Comparison of ENCODE assay signal across 8 mouse cellular contexts in genomic region chr1:86470519-86471181, GRCm38 (mm10). TPM values are rescaled to one million over a fixed set of nuclear protein-coding genes. Genes with fewer than 3 reads are reported as not detected.
A peak's percentile ranks its signal among the peaks of the same experiment; 100 is the strongest.
DNase-seq lines count a peak whose midpoint lies in the region; ATAC-seq and TF ChIP-seq lines count a peak whose summit lies in the region.

No protein-coding gene starts in this region.

- no peaks in the 10 kb centered on the region for H3K36me3 ChIP-seq in forebrain, embryonic 13.5 days (ENCODE audit: poor library complexity, severe bottlenecking)
- H3K36me3 ChIP-seq in forebrain, embryonic 14.5 days (ENCODE audit: control insufficient read depth, insufficient read depth, low read length): no peaks in the 10 kb centered on the region
- H3K36me3 ChIP-seq in embryonic facial prominence, embryonic 11.5 days (replicated peaks; ENCODE audit: control insufficient read depth, insufficient read depth, low read depth, low read length): no peaks in the 10 kb centered on the region
- no peaks in the 10 kb centered on the region for H3K36me3 ChIP-seq in heart, embryonic 15.5 days

- no peak overlapping the region for H3K9ac ChIP-seq in forebrain, embryonic 13.5 days
- no peak overlapping the region for H3K9ac ChIP-seq in forebrain, embryonic 14.5 days (ENCODE audit: low read length)
- H3K9ac ChIP-seq in embryonic facial prominence, embryonic 11.5 days (replicated peaks; ENCODE audit: low read length): no peak overlapping the region
- no peak overlapping the region for H3K9ac ChIP-seq in heart, embryonic 15.5 days

- H3K4me3 ChIP-seq in forebrain, embryonic 13.5 days: no peak overlapping the region
- H3K4me3 ChIP-seq in forebrain, embryonic 14.5 days (ENCODE audit: low read depth, low read length): no peak overlapping the region
- no peak overlapping the region for H3K4me3 ChIP-seq in embryonic facial prominence, embryonic 11.5 days (ENCODE audit: low read depth, low read length)
- peak overlapping the region; percentile 14; the same call in 1 of the 2 replicates for H3K4me3 ChIP-seq in heart, embryonic 15.5 days

- CTCF ChIA-PET in Patski (lab: Charles Lee): interaction anchor here (0.7 to 2.2 kb wide), 13 partner anchors 11 to 62 kb away, joined by 3 to 7 read pairs (median 4); partner anchors contain the start of gene Ptma

- no peak overlapping the region for H3K4me2 ChIP-seq in forebrain, embryonic 13.5 days
- H3K4me2 ChIP-seq in forebrain, embryonic 14.5 days (ENCODE audit: low read length): no peak overlapping the region
- no peak overlapping the region for H3K4me2 ChIP-seq in embryonic facial prominence, embryonic 11.5 days (ENCODE audit: low read depth, low read length)
- peak overlapping the region; percentile 57 for H3K4me2 ChIP-seq in heart, embryonic 15.5 days

- TF ChIP-seq CTCF in Patski (IDR thresholded peaks at IDR 0.05): no peak

- in situ Hi-C loops in Patski (cut with MboI; ENCODE audit: low pct_unique_long_range_greater_than_20kb): no loop called here

- no peaks in the 10 kb centered on the region for H3K27me3 ChIP-seq in forebrain, embryonic 13.5 days
- no peaks in the 10 kb centered on the region for H3K27me3 ChIP-seq in forebrain, embryonic 14.5 days (replicated peaks; ENCODE audit: control insufficient read depth, insufficient read depth, low read length)
- H3K27me3 ChIP-seq in Patski: no peaks in the 10 kb centered on the region
- no peaks in the 10 kb centered on the region for H3K27me3 ChIP-seq in embryonic facial prominence, embryonic 11.5 days (ENCODE audit: control insufficient read depth, insufficient read depth, low read length)
- H3K27me3 ChIP-seq in heart, embryonic 15.5 days: no peaks in the 10 kb centered on the region

- no peaks in the 10 kb centered on the region; the same call in 1 of the 2 replicates for H3K9me3 ChIP-seq in forebrain, embryonic 13.5 days (replicated peaks)
- H3K9me3 ChIP-seq in forebrain, embryonic 14.5 days (replicated peaks; ENCODE audit: control insufficient read depth, low read length): no peaks in the 10 kb centered on the region
- no peaks in the 10 kb centered on the region for H3K9me3 ChIP-seq in embryonic facial prominence, embryonic 11.5 days (replicated peaks; ENCODE audit: control insufficient read depth, low read length)
- no peaks in the 10 kb centered on the region for H3K9me3 ChIP-seq in heart, embryonic 15.5 days (replicated peaks)

- no peak overlapping the region for H3K27ac ChIP-seq in forebrain, embryonic 13.5 days
- H3K27ac ChIP-seq in forebrain, embryonic 14.5 days (ENCODE audit: low read depth, low read length): no peak overlapping the region
- H3K27ac ChIP-seq in embryonic facial prominence, embryonic 11.5 days (replicated peaks; ENCODE audit: low read depth, low read length): no peak overlapping the region
- H3K27ac ChIP-seq in heart, embryonic 15.5 days: peak overlapping the region; percentile 95

- peaks cover 12% of the 10 kb centered on the region for H3K4me1 ChIP-seq in forebrain, embryonic 13.5 days
- H3K4me1 ChIP-seq in forebrain, embryonic 14.5 days (ENCODE audit: control insufficient read depth, insufficient read depth, low read length): peaks cover 5% of the 10 kb centered on the region; the same call in 1 of the 2 replicates
- no peaks in the 10 kb centered on the region for H3K4me1 ChIP-seq in embryonic facial prominence, embryonic 11.5 days (ENCODE audit: control insufficient read depth, insufficient read depth, low read length)
- H3K4me1 ChIP-seq in heart, embryonic 15.5 days (replicated peaks): peaks cover 32% of the 10 kb centered on the region

- 89% methylated on average over 12 of the region's 12 CpGs for WGBS in forebrain, embryonic 13.5 days
- WGBS in forebrain, embryonic 14.5 days: 86% methylated on average over 12 of the region's 12 CpGs
- 83% methylated on average over 12 of the region's 12 CpGs for WGBS in embryonic facial prominence, embryonic 11.5 days
- 14% methylated on average over 12 of the region's 12 CpGs for WGBS in heart, embryonic 15.5 days

- intact Hi-C loops in left cerebral cortex, postnatal 10 days (cut with DNase I): no loop called here

- POLR2A ChIA-PET in Patski (lab: Charles Lee): interaction anchor here (1.1 to 2.7 kb wide), 6 partner anchors 18 to 57 kb away, joined by 4 to 21 read pairs (median 6); no protein-coding TSS in a partner anchor

- no peak for DNase-seq in forebrain, embryonic 14.5 days (ENCODE audit: low spot score)
- peak; percentile 74 for DNase-seq in Patski (ENCODE audit: low read depth, low spot score)
- no peak for DNase-seq in embryonic facial prominence, embryonic 11.5 days (ENCODE audit: low spot score)
- DNase-seq in left cerebral cortex, postnatal 10 days (ENCODE audit: extremely low spot score in 1 of 2, low spot score in 2 of 2): peak; percentile 38 to 82
- peak; percentile 59 for DNase-seq in urinary bladder, postnatal 25 days (ENCODE audit: low spot score)

- ATAC-seq in forebrain, embryonic 13.5 days: 0 out of 2 replicates have a peak, but pooled peaks have one; percentile 36
- no peak for ATAC-seq in forebrain, embryonic 14.5 days
- ATAC-seq in Patski: peak; percentile 49
- ATAC-seq in embryonic facial prominence, embryonic 11.5 days (replicated peaks; ENCODE audit: insufficient number of reproducible peaks, low FRiP score, low TSS enrichment, low read depth): 0 out of 2 replicates have a peak, but pooled peaks have one; percentile 31
- ATAC-seq in heart, embryonic 15.5 days (replicated peaks; ENCODE audit: insufficient number of reproducible peaks, insufficient read depth, low FRiP score, low read depth): peak; percentile 85
- ATAC-seq in megakaryocyte progenitor cell, adult 5-6 weeks (replicated peaks; ENCODE audit: poor library complexity): peak; percentile 60

RNA-seq across cellular contexts. Expression of gene Tex44, which starts 44.5 kb away (rescaled TPM):
- not detected in 2 replicates for polyA plus RNA-seq in forebrain, embryonic 13.5 days (2015; fragmentation: Nextera tagmentation; extraction: Ambion mirVana)
- not detected in 2 replicates for polyA plus RNA-seq in forebrain, embryonic 14.5 days (2014; fragmentation: Nextera tagmentation; extraction: Ambion mirVana)
- not detected for polyA plus RNA-seq in Patski (2021)
- not detected in 2 replicates for polyA plus RNA-seq in embryonic facial prominence, embryonic 11.5 days (2014; fragmentation: Nextera tagmentation; extraction: Ambion mirVana)
- not detected in 2 replicates for polyA plus RNA-seq in heart, embryonic 15.5 days (2015; fragmentation: Nextera tagmentation; extraction: Ambion mirVana)
- not detected for total RNA-seq in left cerebral cortex, postnatal 10 days (2021)
- not detected in 2 replicates for total RNA-seq in megakaryocyte progenitor cell, adult 5-6 weeks (2015)
- total RNA-seq in megakaryocyte progenitor cell, adult 5-6 weeks (2017): not detected in 2 replicates

RNA-seq across cellular contexts. Expression of gene Nmur1, which starts 44.6 kb away (rescaled TPM):
- polyA plus RNA-seq in forebrain, embryonic 13.5 days (2015; fragmentation: Nextera tagmentation; extraction: Ambion mirVana): 0.14 TPM in 1 of 2 replicates, not detected in the other
- not detected in 2 replicates for polyA plus RNA-seq in forebrain, embryonic 14.5 days (2014; fragmentation: Nextera tagmentation; extraction: Ambion mirVana)
- polyA plus RNA-seq in Patski (2021): not detected
- not detected in 2 replicates for polyA plus RNA-seq in embryonic facial prominence, embryonic 11.5 days (2014; fragmentation: Nextera tagmentation; extraction: Ambion mirVana)
- not detected in 2 replicates for polyA plus RNA-seq in heart, embryonic 15.5 days (2015; fragmentation: Nextera tagmentation; extraction: Ambion mirVana)
- total RNA-seq in left cerebral cortex, postnatal 10 days (2021): under 1 TPM in 1 of 2 experiments, not detected in 1; 0.63 TPM
- total RNA-seq in megakaryocyte progenitor cell, adult 5-6 weeks (2015): 1.0 TPM in 1 of 2 replicates, not detected in the other
- total RNA-seq in megakaryocyte progenitor cell, adult 5-6 weeks (2017): not detected in 2 replicates

RNA-seq across cellular contexts. Expression of gene Ptma, which starts 55.9 kb away (rescaled TPM):
- 2,754 and 3,239 TPM in 2 replicates for polyA plus RNA-seq in forebrain, embryonic 13.5 days (2015; fragmentation: Nextera tagmentation; extraction: Ambion mirVana)
- 2,309 and 2,480 TPM in 2 replicates for polyA plus RNA-seq in forebrain, embryonic 14.5 days (2014; fragmentation: Nextera tagmentation; extraction: Ambion mirVana)
- polyA plus RNA-seq in Patski (2021): 2,326 TPM
- 4,004 and 4,291 TPM in 2 replicates for polyA plus RNA-seq in embryonic facial prominence, embryonic 11.5 days (2014; fragmentation: Nextera tagmentation; extraction: Ambion mirVana)
- 791 and 881 TPM in 2 replicates for polyA plus RNA-seq in heart, embryonic 15.5 days (2015; fragmentation: Nextera tagmentation; extraction: Ambion mirVana)
- 100 to 1,000 TPM; 438 to 477 TPM for total RNA-seq in left cerebral cortex, postnatal 10 days (2021)
- 6,310 and 6,455 TPM in 2 replicates for total RNA-seq in megakaryocyte progenitor cell, adult 5-6 weeks (2015)
- 6,827 and 7,265 TPM in 2 replicates for total RNA-seq in megakaryocyte progenitor cell, adult 5-6 weeks (2017)

Comparison
In these comparisons a context has a peak if more than half of its experiments do, and no peak if none do; other contexts are left out.
1. DNase-seq: peak in Patski (single experiment), left cerebral cortex, postnatal 10 days (2 of 2) and urinary bladder, postnatal 25 days (single experiment); none in forebrain, embryonic 14.5 days (single experiment) and embryonic facial prominence, embryonic 11.5 days (single experiment).